Mouse (Mus musculus) G1E (cell line): ENCODE data around the gene Sult4a1. TPM values are rescaled to one million over a fixed set of nuclear protein-coding genes. Genes with fewer than 3 reads are reported as not detected.

Experiments used
- ATAC-seq: 2 replicates; pipeline ENCODE4 v1.8.0; 2016; ENCODE audit warnings: mild to moderate bottlenecking; ENCODE audit not compliant: insufficient number of reproducible peaks, poor library complexity, low FRiP score, severe bottlenecking; ENCODE audit errors: extremely low read depth
- DNase-seq: peaks from one replicate; pipeline ENCODE4 v3.0.0; 2012; ENCODE audit warnings: low spot score
- H3K27me3 ChIP-seq: 2 replicates; pipeline ENCODE4 v1.6.1; 2012; ENCODE audit warnings: mild to moderate bottlenecking, low read length, inconsistent platforms; ENCODE audit not compliant: insufficient read depth
- H3K36me3 ChIP-seq: replicated peaks from 2 replicates; pipeline ENCODE3; 2012; ENCODE audit warnings: mild to moderate bottlenecking, inconsistent platforms
- H3K4me1 ChIP-seq: 2 replicates; pipeline ENCODE4 v1.6.1; 2012; ENCODE audit warnings: low read depth, low read length, inconsistent platforms, mixed read lengths; ENCODE audit not compliant: insufficient read depth
- H3K4me3 ChIP-seq: 2 replicates; pipeline ENCODE4 v1.5.1; 2012; ENCODE audit warnings: low read depth, mild to moderate bottlenecking, inconsistent platforms, low read length, moderate library complexity, mixed read lengths
- H3K9me3 ChIP-seq: replicated peaks from 2 replicates; pipeline ENCODE4 v1.6.1; 2012; ENCODE audit warnings: inconsistent platforms
- CTCF ChIP-seq: IDR thresholded peaks from 2 replicates; pipeline ENCODE4 v1.5.1; 2012; ENCODE audit warnings: low read depth, low read length, inconsistent platforms, mixed read lengths
- GATA1 ChIP-seq: IDR thresholded peaks from 2 replicates; pipeline ENCODE4 v1.6.1; 2012; ENCODE audit warnings: borderline replicate concordance, low read length, inconsistent platforms, mixed read lengths
- GATA2 ChIP-seq: IDR thresholded peaks from 2 replicates; pipeline ENCODE4 v1.6.1; 2012; ENCODE audit warnings: low read depth, low read length, inconsistent platforms, borderline replicate concordance
- POLR2AphosphoS5 ChIP-seq: IDR thresholded peaks from 2 replicates; pipeline ENCODE4 v1.6.1; 2012; ENCODE audit warnings: low read depth, low read length, inconsistent platforms; ENCODE audit not compliant: insufficient replicate concordance
- TAL1 ChIP-seq: conservative IDR thresholded peaks from 2 replicates; pipeline ENCODE4 v1.6.1; 2012; ENCODE audit warnings: low read depth, low read length, inconsistent platforms, mixed read lengths
- polyA plus RNA-seq: library from polyadenylated mRNA; stranded (reverse); fragments of >175 nt; gene quantifications from 2 replicates; pipeline ENCODE4 v1.2.3, GENCODE M21; 2012
- total RNA-seq, 2 experiments: library from RNA; stranded (forward) in 1 of 2; stranded (reverse) in 1 of 2; fragments of 200-1000 nt in 1 of 2; fragments of >200 nt in 1 of 2; fragmentation: Nextera tagmentation in 1 of 2; gene quantifications; 2 replicates each; pipeline ENCODE4 v1.2.3; 2014 to 2017

Sult4a1 gene
- total and polyA plus RNA-seq, 3 experiments, result not detected

DNA sequence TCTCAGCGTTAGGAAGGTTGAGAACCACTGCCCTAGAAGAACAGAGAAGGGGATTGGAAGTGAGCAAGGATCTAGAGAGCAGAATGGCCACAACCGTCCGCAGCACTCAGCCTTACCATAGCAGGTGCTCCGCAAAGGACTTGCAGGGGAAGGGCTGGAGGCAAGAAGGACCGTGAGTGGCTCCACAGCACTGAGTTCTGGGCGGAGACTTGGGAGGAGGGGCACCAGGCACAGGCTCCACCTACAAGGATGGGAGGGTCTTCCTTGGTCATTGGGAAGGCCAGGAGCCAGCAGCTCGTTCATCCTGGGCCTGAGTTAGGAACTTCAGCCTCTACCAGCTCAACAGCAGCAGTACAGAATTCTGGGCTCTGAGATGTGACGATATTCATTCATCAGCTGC, 32.5 kb downstream of the Sult4a1 start:
- ATAC-seq (no peak), DNase-seq (no peak)

GRCm38 (mm10) chr15:84072226-84072625, 33.3 kb downstream of the Sult4a1 start:
- no peak overlapping the region for H3K4me3 ChIP-seq
- DNase-seq, result no peak
- no peak for ATAC-seq

More for the DNA sequence above, 32.5 kb downstream of the Sult4a1 start:
- H3K4me1 ChIP-seq, result no peaks in the 10 kb centered on the region
- no peaks in the 10 kb centered on the region for H3K36me3 ChIP-seq
- H3K27me3 ChIP-seq, result no peaks in the 10 kb centered on the region
- H3K9me3 ChIP-seq, result peaks cover 93% of the 10 kb centered on the region
- TF ChIP-seq POLR2AphosphoS5, result no peak
- no peak for TF ChIP-seq CTCF
- TF ChIP-seq GATA1, result no peak
- TF ChIP-seq GATA2, result no peak
- no peak for TF ChIP-seq TAL1
- H3K4me3 ChIP-seq, result no peak overlapping the region

GRCm38 (mm10) chr15:84070116-84070676, 35.4 kb downstream of the Sult4a1 start:
- Histone ChIP-seq H3K27me3 (no peaks in the 10 kb centered on the region), H3K4me3 (no peak overlapping the region), H3K9me3 (peaks cover 89% of the 10 kb centered on the region), H3K36me3 (no peaks in the 10 kb centered on the region), H3K4me1 (no peaks in the 10 kb centered on the region)
- ATAC-seq, result no peak
- no peak for DNase-seq
- TF ChIP-seq POLR2AphosphoS5, result no peak
- no peak for TF ChIP-seq GATA1
- no peak for TF ChIP-seq TAL1
- TF ChIP-seq GATA2, result no peak

More at GRCm38 (mm10) chr15:84072226-84072625, 33.3 kb downstream of the Sult4a1 start:
- H3K27me3 ChIP-seq, result no peaks in the 10 kb centered on the region
- no peaks in the 10 kb centered on the region for H3K4me1 ChIP-seq
- peaks cover 94% of the 10 kb centered on the region for H3K9me3 ChIP-seq
- no peaks in the 10 kb centered on the region for H3K36me3 ChIP-seq
- no peak for TF ChIP-seq GATA1
- no peak for TF ChIP-seq GATA2
- no peak for TF ChIP-seq POLR2AphosphoS5

DNA sequence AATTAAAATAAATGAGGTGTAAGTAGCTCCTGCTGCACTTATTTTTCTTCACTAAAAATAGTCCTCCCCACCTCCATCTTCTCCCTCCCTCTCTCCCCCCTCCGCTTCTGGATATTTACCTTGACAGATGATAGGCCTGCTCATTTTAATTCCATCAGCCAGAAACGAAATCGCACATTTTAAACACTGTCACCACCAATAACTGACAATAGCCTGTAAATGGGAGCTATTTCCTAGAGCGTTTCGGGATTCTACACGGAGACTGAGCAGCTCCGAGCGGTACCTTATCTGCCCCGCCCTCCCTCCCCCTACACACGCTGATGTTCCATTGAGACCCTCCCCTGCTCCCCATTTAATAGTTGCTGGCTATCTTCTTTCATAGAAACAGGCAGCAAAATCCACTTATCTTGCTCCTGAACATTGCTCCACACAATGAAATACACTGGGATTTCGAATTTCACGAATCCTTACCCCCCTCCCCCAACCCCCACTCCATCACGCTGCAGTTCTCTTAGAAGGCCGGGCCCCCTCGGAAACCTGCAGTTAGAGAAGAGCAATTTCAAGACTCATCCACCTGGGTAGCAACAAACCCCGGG, 36.0 kb downstream of the Sult4a1 start:
- Histone ChIP-seq H3K4me1 (no peaks in the 10 kb centered on the region), H3K27me3 (no peaks in the 10 kb centered on the region), H3K4me3 (no peak overlapping the region), H3K36me3 (no peaks in the 10 kb centered on the region), H3K9me3 (peaks cover 88% of the 10 kb centered on the region)
- ATAC-seq, result no peak
- TF ChIP-seq CTCF (no peak), GATA2 (no peak), TAL1 (no peak), POLR2AphosphoS5 (no peak), GATA1 (no peak)
- no peak for DNase-seq

- Histone ChIP-seq H3K27me3 (no peaks in the 10 kb centered on the region), H3K4me1 (no peaks in the 10 kb centered on the region), H3K36me3 (no peaks in the 10 kb centered on the region), H3K9me3 (peaks cover 81% of the 10 kb centered on the region), H3K4me3 (no peak overlapping the region)
- DNase-seq, result no peak
- no peak for ATAC-seq
- TF ChIP-seq CTCF (peak; percentile 16; the same call in 1 of the 2 replicates), POLR2AphosphoS5 (no peak)
Measured at GRCm38 (mm10) chr15:84065701-84066100, 39.9 kb downstream of the Sult4a1 start.

GRCm38 (mm10) chr15:84065140-84065539, 40.4 kb downstream of the Sult4a1 start, which contains the start of gene Efcab6:
Gene Efcab6, minus strand, starts transcription at chr15:84065379.
- no peaks in the 10 kb centered on the region for H3K4me1 ChIP-seq
- DNase-seq, result no peak
- H3K4me3 ChIP-seq, result peak within 1 kb of the TSS; percentile 4; the same call in 1 of the 2 replicates
- TF ChIP-seq POLR2AphosphoS5 (no peak), CTCF (no peak), TAL1 (no peak), GATA2 (no peak), GATA1 (no peak)
- no peaks in the 10 kb centered on the region for H3K36me3 ChIP-seq
- no peak for ATAC-seq
- no peaks in the 10 kb centered on the region for H3K27me3 ChIP-seq
- peaks cover 81% of the 10 kb centered on the region for H3K9me3 ChIP-seq
